In genomic region chr2:165886482-165886856, GRCm38 (mm10) we compare ENCODE assay signal across 8 mouse cellular contexts. TPM values are rescaled to one million over a fixed set of nuclear protein-coding genes. Genes with fewer than 3 reads are reported as not detected.
DNase-seq lines count a peak whose midpoint lies in the region; ATAC-seq lines count a peak whose summit lies in the region.

No protein-coding gene starts in this region.

- peak overlapping the region; percentile 21; the same call in 1 of the 2 replicates for H3K9ac ChIP-seq in lung, embryonic 15.5 days
- H3K9ac ChIP-seq in forebrain, embryonic 16.5 days (replicated peaks; ENCODE audit: low read depth, low read length), result peak overlapping the region; percentile 40
- H3K9ac ChIP-seq in midbrain, embryonic 11.5 days (ENCODE audit: low read length), result peak overlapping the region; percentile 90

- no peaks in the 10 kb centered on the region for H3K36me3 ChIP-seq in lung, embryonic 15.5 days
- no peaks in the 10 kb centered on the region for H3K36me3 ChIP-seq in forebrain, embryonic 16.5 days (ENCODE audit: control insufficient read depth, insufficient read depth)
- H3K36me3 ChIP-seq in midbrain, embryonic 11.5 days (ENCODE audit: control insufficient read depth, insufficient read depth, low read length), result no peaks in the 10 kb centered on the region

- ATAC-seq in lung, embryonic 15.5 days (ENCODE audit: borderline replicate concordance, extremely low read depth, low FRiP score, low TSS enrichment), result no peak
- ATAC-seq in forebrain, embryonic 16.5 days, result no peak
- ATAC-seq in midbrain, embryonic 11.5 days (ENCODE audit: low FRiP score), result peak; percentile 22; the same call in 1 of the 2 replicates

- DNase-seq in lung, postnatal 25 days (ENCODE audit: low spot score), result no peak
- DNase-seq in c-Kit-positive CD71-positive TER-119-positive erythroid progenitor cells, embryonic 14.5 days (ENCODE audit: low spot score), result peak; percentile 18
- peak; percentile 53 to 64 for DNase-seq in kidney, adult 8-10 months
- no peak for DNase-seq in midbrain, embryonic 11.5 days (ENCODE audit: low spot score, missing footprints)
- no peak for DNase-seq in urinary bladder, adult 2 months (ENCODE audit: low spot score)
- DNase-seq in thymus, postnatal 0 days (ENCODE audit: low spot score), result no peak

- H3K4me2 ChIP-seq in lung, embryonic 15.5 days, result no peak overlapping the region
- H3K4me2 ChIP-seq in forebrain, embryonic 16.5 days (ENCODE audit: low read length), result no peak overlapping the region
- peak overlapping the region; percentile 19; the same call in 1 of the 2 replicates for H3K4me2 ChIP-seq in midbrain, embryonic 11.5 days

- H3K4me3 ChIP-seq in lung, embryonic 15.5 days, result no peak overlapping the region
- no peak overlapping the region for H3K4me3 ChIP-seq in forebrain, embryonic 16.5 days (replicated peaks; ENCODE audit: low read length)
- H3K4me3 ChIP-seq in midbrain, embryonic 11.5 days (ENCODE audit: low read depth, low read length), result no peak overlapping the region

- no peaks in the 10 kb centered on the region for H3K9me3 ChIP-seq in lung, embryonic 15.5 days
- H3K9me3 ChIP-seq in forebrain, embryonic 16.5 days (ENCODE audit: control insufficient read depth, low read length), result no peaks in the 10 kb centered on the region
- H3K9me3 ChIP-seq in midbrain, embryonic 11.5 days (ENCODE audit: control insufficient read depth, low read length), result no peaks in the 10 kb centered on the region

- no peaks in the 10 kb centered on the region for H3K27me3 ChIP-seq in lung, embryonic 15.5 days
- H3K27me3 ChIP-seq in forebrain, embryonic 16.5 days (replicated peaks; ENCODE audit: control insufficient read depth, insufficient read depth, low read length), result no peaks in the 10 kb centered on the region
- H3K27me3 ChIP-seq in midbrain, embryonic 11.5 days (ENCODE audit: control insufficient read depth, insufficient read depth, low read length), result no peaks in the 10 kb centered on the region

- peak overlapping the region; percentile 100 for H3K27ac ChIP-seq in lung, embryonic 15.5 days
- peak overlapping the region; percentile 100 for H3K27ac ChIP-seq in forebrain, embryonic 16.5 days (ENCODE audit: low read length)
- H3K27ac ChIP-seq in midbrain, embryonic 11.5 days (ENCODE audit: low read depth, low read length), result peak overlapping the region; percentile 100

- 14% methylated on average over 3 of the region's 3 CpGs for WGBS in lung, embryonic 15.5 days
- WGBS in forebrain, embryonic 16.5 days, result 3% methylated on average over 3 of the region's 3 CpGs
- WGBS in midbrain, embryonic 11.5 days, result 0% methylated on average over 3 of the region's 3 CpGs

- peaks cover 79% of the 10 kb centered on the region for H3K4me1 ChIP-seq in lung, embryonic 15.5 days
- peaks cover 76% of the 10 kb centered on the region for H3K4me1 ChIP-seq in forebrain, embryonic 16.5 days (replicated peaks; ENCODE audit: control insufficient read depth, insufficient read depth, low read length)
- peaks cover 79% of the 10 kb centered on the region for H3K4me1 ChIP-seq in midbrain, embryonic 11.5 days (ENCODE audit: control insufficient read depth, insufficient read depth, low read length)

RNA-seq across cellular contexts. Expression of gene Zmynd8, which starts 12.3 kb away (rescaled TPM):
- 44.7 and 46.0 TPM in 2 replicates for polyA plus RNA-seq in lung, embryonic 15.5 days (2015; fragmentation: Nextera tagmentation; extraction: Ambion mirVana)
- 69.8 and 81.5 TPM in 2 replicates for polyA plus RNA-seq in forebrain, embryonic 16.5 days (2015; fragmentation: Nextera tagmentation; extraction: Ambion mirVana)
- 43.1 and 45.6 TPM in 2 replicates for polyA plus RNA-seq in midbrain, embryonic 11.5 days (2014; fragmentation: Nextera tagmentation; extraction: Ambion mirVana)
- polyA plus RNA-seq in urinary bladder, adult 2 months (2012; rRNA removed), result 35.3 and 46.7 TPM in 2 replicates
- polyA plus RNA-seq in thymus, postnatal 0 days (2015; fragmentation: Nextera tagmentation; extraction: Ambion mirVana), result 38.8 and 46.7 TPM in 2 replicates

Comparison
In these comparisons a context has a peak if more than half of its experiments do, and no peak if none do; other contexts are left out.
1. H3K9ac ChIP-seq: peak in every context shown above with its lines; median percentile 90 in midbrain, embryonic 11.5 days; 40 in forebrain, embryonic 16.5 days; 21 in lung, embryonic 15.5 days.
2. DNase-seq: peak in c-Kit-positive CD71-positive TER-119-positive erythroid progenitor cells, embryonic 14.5 days (single experiment) and kidney, adult 8-10 months (2 of 2); none in lung, postnatal 25 days (single experiment), midbrain, embryonic 11.5 days (single experiment), urinary bladder, adult 2 months (single experiment) and thymus, postnatal 0 days (single experiment).
3. Peak in every context shown above with its lines, with median percentiles within 50 percentile points of each other: H3K27ac ChIP-seq.